Mouse (Mus musculus) thymus, postnatal 4 days (tissue): ENCODE data around the gene Tpst2.

ENCODE experiments used
- DNase-seq: peaks from one replicate; pipeline ENCODE4 v3.0.0; 2021

Gene Tpst2

GRCm38 (mm10) chr5:112276267-112276873, at the start of gene Tpst2:
TSS of gene Tpst2 (plus strand) at chr5:112276691.
- DNase-seq: peak; percentile 100

- no peak for DNase-seq
Measured at GRCm38 (mm10) chr5:112227354-112227753, 49.1 kb upstream of the Tpst2 start.

GRCm38 (mm10) chr5:112227898-112228239, 48.6 kb upstream of the Tpst2 start:
- DNase-seq: no peak

- DNase-seq: no peak
Measured at GRCm38 (mm10) chr5:112228240-112229076, 48.0 kb upstream of the Tpst2 start.

- no peak for DNase-seq
Measured at GRCm38 (mm10) chr5:112235806-112236205, 40.7 kb upstream of the Tpst2 start.

- no peak for DNase-seq
Measured at GRCm38 (mm10) chr5:112236631-112237030, 39.9 kb upstream of the Tpst2 start.

- peak; percentile 73 for DNase-seq
Measured at GRCm38 (mm10) chr5:112237439-112237838, 39.1 kb upstream of the Tpst2 start.

GRCm38 (mm10) chr5:112237866-112238570, 38.5 kb upstream of the Tpst2 start:
- DNase-seq: no peak

GRCm38 (mm10) chr5:112238781-112239482, 37.6 kb upstream of the Tpst2 start:
- DNase-seq: no peak

- DNase-seq: peak; percentile 95
Measured at GRCm38 (mm10) chr5:112240761-112241160, 35.7 kb upstream of the Tpst2 start.

- no peak for DNase-seq
Measured at GRCm38 (mm10) chr5:112241849-112242248, 34.6 kb upstream of the Tpst2 start.

- DNase-seq: no peak
Measured at GRCm38 (mm10) chr5:112242361-112242778, 34.1 kb upstream of the Tpst2 start.

GRCm38 (mm10) chr5:112243041-112243440, 33.5 kb upstream of the Tpst2 start:
- DNase-seq: no peak

GRCm38 (mm10) chr5:112243539-112244274, 32.8 kb upstream of the Tpst2 start:
- DNase-seq: no peak

- no peak for DNase-seq
Measured at GRCm38 (mm10) chr5:112244275-112244562, 32.3 kb upstream of the Tpst2 start.

- no peak for DNase-seq
Measured at GRCm38 (mm10) chr5:112244890-112245615, 31.4 kb upstream of the Tpst2 start.

GRCm38 (mm10) chr5:112247399-112247798, 29.1 kb upstream of the Tpst2 start:
- DNase-seq: no peak

GRCm38 (mm10) chr5:112249106-112249505, 27.4 kb upstream of the Tpst2 start:
- DNase-seq: no peak

GRCm38 (mm10) chr5:112252400-112252799, 24.1 kb upstream of the Tpst2 start, which contains the start of gene Cryba4:
TSS of gene Cryba4 (minus strand) at chr5:112252518.
- DNase-seq: no peak

- no peak for DNase-seq
Measured at GRCm38 (mm10) chr5:112253169-112253568, 23.3 kb upstream of the Tpst2 start.

- DNase-seq: no peak
Measured at GRCm38 (mm10) chr5:112254282-112254806, 22.1 kb upstream of the Tpst2 start.

GRCm38 (mm10) chr5:112255426-112255825, 21.1 kb upstream of the Tpst2 start, which contains the start of gene Crybb1:
TSS of gene Crybb1 (plus strand) at chr5:112255815.
- DNase-seq: no peak
